Mouse (Mus musculus) lung, adult 2 months (tissue): ENCODE measurements around the gene Mettl8.

Experiments
- CTCF ChIP-seq: fragments of 200-500 bp; IDR thresholded peaks from 2 replicates; pipeline ENCODE4 v1.5.1; 2011; ENCODE audit warnings: mild to moderate bottlenecking, low read length, control low read depth; ENCODE audit not compliant: insufficient read depth
- POLR2A ChIP-seq: fragments of 200-500 bp; IDR thresholded peaks from 2 replicates; pipeline ENCODE4 v1.6.1; 2011; ENCODE audit warnings: low read depth, mild to moderate bottlenecking, control low read depth, low read length, borderline replicate concordance; ENCODE audit errors: extremely low read depth

DNA sequence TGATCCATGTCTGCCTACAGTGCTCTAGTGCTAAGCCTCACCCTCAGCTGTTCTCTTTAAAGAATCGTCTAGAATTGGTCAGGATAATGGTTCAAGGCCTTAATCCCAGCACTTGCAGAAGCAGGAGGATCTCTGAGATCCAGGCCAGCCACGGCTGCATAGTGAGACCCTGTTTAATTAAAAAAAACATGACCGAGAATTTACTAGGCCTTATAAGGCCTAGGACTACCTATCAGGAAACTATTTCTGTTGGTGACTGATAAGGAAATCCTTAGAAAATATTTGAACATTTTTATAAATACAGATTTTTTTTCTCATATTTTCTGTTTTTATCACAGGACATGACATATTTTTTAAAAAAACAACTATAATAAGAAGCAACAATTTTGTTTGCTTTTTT lies 17.9 kb upstream of the Mettl8 start:
- no peak for TF ChIP-seq CTCF
- TF ChIP-seq POLR2A: no peak
